Mouse (Mus musculus) ES-E14 (cell line): ENCODE measurements at regions not wholly inside any gene's neighbourhood (a gene's known extent, or its start where the extent isn't known, plus 50 kb on each side); places are given as distances from the start of the nearest gene placed in this dataset.

ENCODE experiments used
- DNase-seq: peaks from one replicate; pipeline ENCODE4 v3.0.0-alpha.2; 2013; ENCODE audit warnings: low read depth, low spot score
- H3K27ac ChIP-seq: 2 replicates; pipeline ENCODE4 v1.5.1; 2012; ENCODE audit warnings: low read depth, mild to moderate bottlenecking, low read length, moderate library complexity, mixed read lengths; ENCODE audit not compliant: poor library complexity, insufficient read depth, severe bottlenecking
- H3K36me3 ChIP-seq: 2 replicates; pipeline ENCODE4 v1.6.1; 2012; ENCODE audit warnings: mild to moderate bottlenecking, low read length, moderate library complexity, mixed read lengths; ENCODE audit not compliant: control insufficient read depth, poor library complexity, insufficient read depth, severe bottlenecking
- H3K4me1 ChIP-seq, 2 experiments: fragments of 150-350 bp in 1 of 2; sonication (generic) in 1 of 2; 2 replicates each; pipeline ENCODE4 v1.6.1; 2012; ENCODE audit warnings: low read length in 2 of 2, mild to moderate bottlenecking in 1 of 2, mixed read lengths in 1 of 2; ENCODE audit not compliant: control insufficient read depth in 2 of 2, insufficient read depth in 2 of 2, poor library complexity in 1 of 2
- H3K4me3 ChIP-seq, 2 experiments: fragments of 150-350 bp in 1 of 2; sonication (generic) in 1 of 2; 2 replicates each; pipeline ENCODE4 v1.5.1; 2012; ENCODE audit warnings: low read length in 2 of 2, low read depth in 1 of 2, mild to moderate bottlenecking in 1 of 2, mixed read lengths in 1 of 2; ENCODE audit not compliant: insufficient read depth in 1 of 2, poor library complexity in 1 of 2, severe bottlenecking in 1 of 2
- H3K9ac ChIP-seq: 2 replicates; pipeline ENCODE4 v1.6.1; 2012; ENCODE audit warnings: low read depth, mild to moderate bottlenecking, low read length, mixed read lengths; ENCODE audit not compliant: poor library complexity, insufficient read depth, severe bottlenecking
- H3K9me3 ChIP-seq: fragments of 150-350 bp; sonication (generic); 2 replicates; pipeline ENCODE4 v1.6.1; 2012; ENCODE audit warnings: low read depth, mild to moderate bottlenecking, low read length; ENCODE audit not compliant: control insufficient read depth, insufficient read depth
- CHD2 ChIP-seq: IDR thresholded peaks from 2 replicates; pipeline ENCODE4 v1.6.1; 2014; ENCODE audit warnings: mild to moderate bottlenecking, low read depth, low read length, inconsistent platforms
- HCFC1 ChIP-seq: IDR thresholded peaks from 2 replicates; pipeline ENCODE4 v1.6.1; 2012; ENCODE audit warnings: low read length, inconsistent platforms, borderline replicate concordance; ENCODE audit not compliant: insufficient read depth
- MAFK ChIP-seq: IDR thresholded peaks from 2 replicates; pipeline ENCODE4 v1.6.1; 2014; ENCODE audit warnings: mild to moderate bottlenecking, low read depth, low read length, inconsistent platforms; ENCODE audit not compliant: insufficient read depth
- ZC3H11A ChIP-seq: IDR thresholded peaks from 2 replicates; pipeline ENCODE4 v1.6.1; 2012; ENCODE audit warnings: low read depth, mild to moderate bottlenecking, inconsistent platforms, low read length, borderline replicate concordance
- ZNF384 ChIP-seq: IDR thresholded peaks from 2 replicates; pipeline ENCODE4 v1.6.1; 2012; ENCODE audit warnings: low read depth, low read length, inconsistent platforms
- in situ Hi-C, 2 experiments: fragments of 600-800 bp; cut with MboI; formaldehyde crosslinking; loops; one replicate each; pipeline ENCODE4 v1.15.1; 2025; ENCODE audit warnings: low sequenced_read_pairs in 2 of 2, inconsistent platforms in 1 of 2; ENCODE audit not compliant: unreplicated experiment in 2 of 2

- no peaks in the 10 kb centered on the region for H3K36me3 ChIP-seq
- H3K4me1 ChIP-seq: no peaks in the 10 kb centered on the region
- H3K9ac ChIP-seq: no peak overlapping the region
- in situ Hi-C loops: no loop called here
- H3K4me3 ChIP-seq: no peak overlapping the region
- TF ChIP-seq HCFC1: no peak
- TF ChIP-seq ZNF384: no peak
- TF ChIP-seq ZC3H11A: no peak
- no peak for TF ChIP-seq CHD2
- no peak for TF ChIP-seq MAFK
- no peaks in the 10 kb centered on the region for H3K9me3 ChIP-seq
- DNase-seq: no peak
- H3K27ac ChIP-seq: no peak overlapping the region
Observed at GRCm38 (mm10) chr3:39424778-39425642, 538.3 kb downstream of the Fat4 start.

GRCm38 (mm10) chr3:39425643-39426016 lies 538.9 kb downstream of the Fat4 start:
- TF ChIP-seq MAFK: no peak
- no peak for TF ChIP-seq ZC3H11A
- TF ChIP-seq CHD2: no peak
- no peak for TF ChIP-seq HCFC1
- no peak for TF ChIP-seq ZNF384
- Histone ChIP-seq H3K4me3 (no peak overlapping the region), H3K4me1 (no peaks in the 10 kb centered on the region), H3K9ac (no peak overlapping the region), H3K27ac (no peak overlapping the region), H3K36me3 (no peaks in the 10 kb centered on the region), H3K9me3 (no peaks in the 10 kb centered on the region)
- in situ Hi-C loops: no loop called here
- no peak for DNase-seq

- Histone ChIP-seq H3K36me3 (no peaks in the 10 kb centered on the region), H3K9ac (no peak overlapping the region), H3K4me3 (no peak overlapping the region), H3K9me3 (peaks cover 5% of the 10 kb centered on the region; the same call in 1 of the 2 replicates), H3K27ac (no peak overlapping the region), H3K4me1 (no peaks in the 10 kb centered on the region)
- no peak for DNase-seq
- in situ Hi-C loops: no loop called here
- TF ChIP-seq MAFK: no peak
- TF ChIP-seq ZNF384: no peak
- TF ChIP-seq ZC3H11A: no peak
- TF ChIP-seq CHD2: no peak
- no peak for TF ChIP-seq HCFC1
Observed at GRCm38 (mm10) chr3:39443328-39443727, 556.6 kb downstream of the Fat4 start.

GRCm38 (mm10) chr3:39455650-39456049 lies 568.9 kb downstream of the Fat4 start:
- Histone ChIP-seq H3K9me3 (no peaks in the 10 kb centered on the region), H3K36me3 (no peaks in the 10 kb centered on the region), H3K9ac (no peak overlapping the region), H3K4me1 (no peaks in the 10 kb centered on the region), H3K27ac (no peak overlapping the region), H3K4me3 (no peak overlapping the region)
- TF ChIP-seq ZNF384 (no peak), HCFC1 (no peak), ZC3H11A (no peak), MAFK (no peak), CHD2 (no peak)
- in situ Hi-C loops: no loop called here
- DNase-seq: no peak
